Mouse (Mus musculus) lung, adult 2 months (tissue): Measurements from ENCODE around the gene Chrdl2.

Experiments
- CTCF ChIP-seq: fragments of 200-500 bp; IDR thresholded peaks from 2 replicates; pipeline ENCODE4 v1.5.1; 2011; ENCODE audit warnings: mild to moderate bottlenecking, low read length, control low read depth; ENCODE audit not compliant: insufficient read depth
- POLR2A ChIP-seq: fragments of 200-500 bp; IDR thresholded peaks from 2 replicates; pipeline ENCODE4 v1.6.1; 2011; ENCODE audit warnings: low read depth, mild to moderate bottlenecking, control low read depth, low read length, borderline replicate concordance; ENCODE audit errors: extremely low read depth

DNA sequence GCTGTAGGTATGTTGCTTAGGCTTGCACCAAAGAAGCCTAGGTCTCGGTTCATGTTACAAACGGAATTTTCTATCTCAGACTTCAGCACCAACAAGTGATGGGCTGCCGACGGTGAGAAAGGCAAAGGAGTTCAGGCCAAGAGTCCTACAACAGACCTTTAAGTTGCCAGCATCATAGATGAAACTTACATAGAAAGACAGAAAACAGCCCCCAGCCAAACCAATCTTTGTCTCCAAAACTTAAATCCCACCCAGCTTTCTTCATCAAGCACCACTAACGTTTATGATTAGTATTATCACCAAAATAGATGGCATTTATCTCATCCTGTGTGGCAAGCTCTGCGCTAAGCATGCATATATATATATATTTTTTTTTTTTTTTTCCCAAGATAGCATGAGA is 26.9 kb upstream of the Chrdl2 start:
- TF ChIP-seq CTCF (no peak), POLR2A (no peak)
